Mouse (Mus musculus) lung, postnatal 0 days (tissue): ENCODE measurements around the gene Cutc.

ENCODE experiments used
- CTCF ChIP-seq: IDR thresholded peaks from 2 replicates; pipeline ENCODE4 v1.5.1; 2016; ENCODE audit warnings: antibody characterized with exemption, mild to moderate bottlenecking
- EP300 ChIP-seq: IDR thresholded peaks from 2 replicates; pipeline ENCODE4 v1.6.1; 2016; ENCODE audit warnings: antibody characterized with exemption, mild to moderate bottlenecking, control low read depth

DNA sequence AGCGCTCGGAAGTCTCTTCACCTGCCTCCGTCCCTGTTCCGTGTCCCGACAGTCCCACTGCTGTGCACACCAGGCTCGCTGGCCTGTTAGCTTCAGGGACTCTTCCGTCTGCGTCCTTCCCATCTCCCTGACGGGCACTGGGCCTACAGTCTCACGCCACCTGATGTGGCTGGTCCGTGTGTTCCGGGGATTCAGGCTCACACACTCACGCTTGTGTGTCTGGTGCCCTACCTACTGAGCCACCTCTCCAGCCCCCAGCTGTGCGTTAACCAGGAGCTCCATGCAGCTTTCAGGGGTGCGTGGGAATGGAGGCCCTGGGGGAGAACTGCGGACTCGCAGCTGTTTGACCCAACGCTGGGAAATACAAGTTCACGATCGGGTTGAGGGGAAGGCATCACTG is 28.6 kb upstream of the Cutc start:
- TF ChIP-seq CTCF: no peak
- no peak for TF ChIP-seq EP300
